Mouse (Mus musculus) v-Abl transformed pro-B cells (cell line): ENCODE results near the gene Elmod3.

Experiments
- in situ Hi-C, 2 experiments: fragments of 400-800 bp; cut with MboI; formaldehyde crosslinking; loops; one replicate each; pipeline ENCODE4 v1.15.1; 2025; ENCODE audit not compliant: unreplicated experiment in 2 of 2

The Elmod3 gene

DNA sequence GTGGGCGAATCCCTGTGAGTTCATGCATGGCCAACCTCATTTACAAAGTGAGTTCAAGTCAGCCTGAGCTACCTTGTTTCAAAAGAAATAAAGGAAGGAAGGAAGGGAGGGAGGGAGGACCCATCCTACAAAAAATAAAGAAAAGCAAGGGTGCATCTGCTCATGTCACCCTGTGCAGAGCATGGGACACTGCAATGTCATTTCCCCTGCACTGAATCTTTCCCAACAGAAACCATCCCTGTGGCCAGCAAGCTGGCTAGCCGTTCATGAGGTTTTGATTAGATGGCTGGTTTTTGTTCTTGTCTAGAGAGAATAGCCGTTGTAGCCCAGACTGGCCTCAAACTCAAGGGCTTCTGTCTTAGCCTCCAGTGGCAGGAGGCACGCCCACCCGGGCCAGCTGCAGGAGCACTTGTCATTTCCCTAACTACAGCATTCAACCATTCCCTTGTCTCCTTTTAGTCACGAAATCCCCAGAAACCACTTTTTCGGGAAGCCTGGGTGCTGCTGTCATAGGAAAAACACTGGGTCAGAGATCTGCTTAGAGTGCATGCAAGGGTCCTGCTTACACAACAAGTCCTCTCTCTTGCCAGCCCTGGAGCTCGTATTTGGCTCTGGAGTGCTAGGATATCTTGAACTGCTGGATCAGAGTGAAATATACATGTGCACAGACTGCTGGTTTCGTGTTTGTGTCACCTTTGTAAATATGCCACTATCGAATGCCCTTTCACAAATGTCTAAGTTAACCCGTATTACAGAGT lies 16.4 kb downstream of the Elmod3 start:
- in situ Hi-C loops = no loop called here

DNA sequence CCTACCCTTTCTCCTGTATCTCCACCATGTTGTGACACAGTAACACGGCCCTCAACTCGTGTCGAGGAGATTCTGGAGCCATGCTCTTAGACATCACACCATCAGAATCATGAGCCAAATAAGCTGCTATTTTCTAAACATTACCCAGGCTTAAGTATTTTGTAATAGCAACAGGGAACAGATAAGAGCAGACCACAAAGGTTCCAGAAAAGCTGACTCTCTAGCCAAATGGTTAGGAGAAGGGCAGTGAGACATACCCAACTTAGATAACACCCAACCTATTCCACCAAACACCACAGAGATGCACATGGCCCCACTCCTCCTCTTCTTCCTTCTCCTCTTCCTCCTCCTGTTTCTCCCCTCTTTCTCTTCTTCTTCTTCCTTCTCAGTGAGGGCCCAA lies 22.2 kb downstream of the Elmod3 start:
- in situ Hi-C loops = no loop called here

DNA sequence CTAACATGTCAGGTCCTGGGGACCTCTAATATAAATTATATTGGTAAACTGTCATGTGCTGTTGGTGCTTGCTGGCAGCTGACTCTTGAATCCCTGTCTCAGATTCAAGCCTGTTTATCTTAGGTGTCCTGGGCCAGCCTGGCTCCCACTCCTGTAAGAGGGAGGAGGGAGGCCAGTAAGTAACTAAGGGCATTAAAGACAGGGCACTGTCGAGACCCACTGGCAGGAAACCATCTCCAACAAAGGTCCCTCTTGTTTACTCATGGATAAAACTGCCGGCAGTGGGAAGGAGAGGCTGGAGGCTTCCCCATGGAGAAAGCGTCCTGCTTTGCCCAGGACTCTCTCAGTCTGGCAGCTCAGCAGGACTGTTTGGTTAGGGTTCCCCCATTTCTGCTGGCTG lies 26.4 kb downstream of the Elmod3 start:
- in situ Hi-C loops = loop anchor here (5.0 kb wide), 2 partner anchors 35 to 50 kb away; partner anchors contain the start of gene Sh2d6 (in 1 of the 2)

DNA sequence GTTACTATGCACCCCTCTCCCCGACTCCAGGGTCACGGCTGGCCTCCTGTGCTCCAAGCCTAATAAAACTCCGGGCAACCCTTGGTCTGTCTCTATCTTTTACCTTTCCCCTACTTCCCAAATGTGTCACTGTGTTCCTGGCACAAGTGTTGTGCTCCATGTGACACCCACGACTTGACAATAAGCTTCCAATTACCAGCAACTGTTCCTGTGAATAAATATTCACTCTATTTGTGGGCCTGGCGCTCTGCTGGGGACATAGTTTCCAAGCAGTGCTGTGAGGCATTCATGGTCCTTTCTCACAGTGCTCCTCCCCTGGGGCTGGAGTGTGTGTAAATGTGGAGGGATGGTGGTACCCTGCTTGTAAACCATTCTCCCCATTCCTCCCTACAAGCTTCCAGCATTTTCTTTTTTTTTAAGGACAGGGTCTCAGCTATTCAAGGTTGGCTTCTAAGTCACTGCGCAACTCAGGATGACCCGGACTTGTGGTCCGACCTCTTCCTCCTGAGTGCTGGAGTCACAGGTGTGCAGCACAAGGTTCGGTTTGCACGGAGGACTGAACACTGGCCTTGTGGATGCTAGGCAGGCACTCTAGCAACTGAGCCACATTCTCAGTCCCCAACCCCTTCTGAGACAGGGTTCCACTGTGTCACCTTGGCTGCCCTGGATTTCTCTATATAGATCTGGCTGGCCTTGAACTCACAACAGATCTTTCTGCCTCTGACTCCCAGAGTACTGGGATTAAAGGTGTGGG lies 27.4 kb downstream of the Elmod3 start:
- in situ Hi-C loops = loop anchor here (5.0 kb wide), 2 partner anchors 34 to 49 kb away; partner anchors contain the start of gene Sh2d6 (in 1 of the 2)

DNA sequence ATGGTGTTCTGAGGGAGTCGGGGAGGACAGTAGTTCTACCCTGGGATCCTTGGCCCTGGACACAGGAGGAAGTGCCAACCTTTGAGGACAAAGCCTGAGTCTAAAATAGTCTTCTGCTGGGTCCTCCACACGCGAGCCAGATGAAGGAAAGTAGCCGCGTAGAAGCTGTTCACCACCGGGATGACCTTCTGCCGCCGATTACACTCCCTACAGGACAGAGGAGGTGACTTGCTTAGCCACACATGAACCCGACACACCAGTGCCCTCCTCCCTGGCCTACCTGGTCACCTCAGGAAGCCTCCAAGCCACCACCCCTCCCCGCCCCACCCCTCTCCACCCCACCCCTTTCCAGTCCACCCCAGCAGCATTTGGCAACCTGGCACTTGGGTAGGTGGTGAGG lies 29.5 kb downstream of the Elmod3 start:
- in situ Hi-C loops = loop anchor here (5.0 kb wide), 1 partner anchor 141 kb away; no protein-coding TSS in a partner anchor

DNA sequence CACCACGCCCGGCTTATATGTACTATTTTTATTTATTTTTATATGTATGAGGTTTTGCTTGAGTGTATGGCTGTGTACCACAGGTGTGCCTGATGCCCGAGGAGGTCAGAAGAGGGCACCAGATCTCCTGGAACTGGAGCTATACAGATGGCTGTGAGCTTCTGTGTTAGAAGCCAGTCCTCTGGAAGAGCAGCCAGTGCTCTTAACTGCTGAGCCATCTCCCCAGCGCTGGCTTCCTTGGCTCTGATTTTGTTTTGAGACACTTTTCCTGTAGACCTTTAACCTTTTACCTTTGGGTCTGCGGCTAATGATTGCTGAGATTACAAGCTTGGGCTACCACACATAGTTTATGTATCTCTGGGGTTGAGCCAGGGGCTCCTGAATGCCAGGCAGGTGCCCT lies 30.7 kb downstream of the Elmod3 start:
- in situ Hi-C loops = loop anchor here (5.0 kb wide), 1 partner anchor 140 kb away; no protein-coding TSS in a partner anchor

DNA sequence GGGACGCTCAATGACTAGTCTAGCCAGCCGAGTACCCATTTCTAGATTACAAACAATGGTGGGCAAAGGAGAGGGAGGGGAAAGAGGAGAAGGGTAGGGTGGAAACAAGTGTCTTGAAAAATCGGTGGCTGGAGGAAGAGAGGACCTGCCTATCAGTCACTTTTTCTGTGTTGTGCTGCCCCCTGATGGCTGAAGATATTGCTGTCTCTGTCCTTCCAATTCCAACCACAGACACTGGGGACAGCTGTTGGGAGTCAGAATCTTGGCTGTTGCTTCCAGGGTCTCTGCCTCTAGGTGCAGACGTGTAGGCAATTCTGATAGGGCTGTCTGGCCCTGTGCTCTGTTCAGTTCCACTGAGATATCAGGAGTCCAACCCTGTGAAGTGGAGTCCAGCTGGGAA lies 32.2 kb downstream of the Elmod3 start:
- in situ Hi-C loops = loop anchor here (5.0 kb wide), 1 partner anchor 139 kb away; no protein-coding TSS in a partner anchor

DNA sequence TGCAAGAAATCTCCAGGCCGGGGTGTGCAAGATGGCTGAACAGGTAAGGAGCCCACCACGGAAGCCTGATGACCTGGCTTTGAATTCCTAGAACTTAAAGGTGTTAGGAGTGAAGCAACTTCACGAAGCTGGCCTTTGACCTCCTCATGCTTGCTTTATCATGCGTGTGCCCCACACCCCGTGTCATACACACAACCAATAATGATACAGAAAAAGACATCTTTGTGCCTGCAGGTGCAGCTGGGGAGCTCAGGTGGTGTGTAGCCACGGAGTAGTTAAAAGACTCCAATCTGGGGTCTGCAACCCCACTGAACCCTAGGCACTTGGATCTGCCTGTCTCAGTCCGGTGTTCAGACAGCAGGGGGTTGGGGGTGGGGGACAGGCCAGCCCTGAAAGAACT lies 32.7 kb downstream of the Elmod3 start:
- in situ Hi-C loops = loop anchor here (5.0 kb wide), 1 partner anchor 138 kb away; no protein-coding TSS in a partner anchor

DNA sequence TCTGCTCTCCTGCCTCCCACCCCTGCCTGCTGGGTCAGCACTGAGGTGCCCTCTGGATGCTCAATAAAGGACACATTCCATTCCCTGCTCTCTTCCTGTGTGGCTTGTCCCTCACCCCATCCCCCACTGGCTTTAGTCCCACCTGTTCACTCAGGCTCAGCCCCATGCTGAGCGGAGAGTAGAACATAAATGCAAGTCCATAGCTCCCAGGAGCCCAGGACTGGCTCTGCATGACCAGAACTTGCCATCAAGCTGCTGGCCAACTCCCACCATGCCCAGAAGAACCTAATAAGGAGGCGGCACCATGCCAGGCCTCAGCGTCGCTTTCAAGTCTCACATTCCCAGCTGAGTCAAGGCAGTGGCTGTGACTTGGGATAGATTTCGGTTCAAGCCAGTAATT lies 35.3 kb downstream of the Elmod3 start:
- in situ Hi-C loops = no loop called here

DNA sequence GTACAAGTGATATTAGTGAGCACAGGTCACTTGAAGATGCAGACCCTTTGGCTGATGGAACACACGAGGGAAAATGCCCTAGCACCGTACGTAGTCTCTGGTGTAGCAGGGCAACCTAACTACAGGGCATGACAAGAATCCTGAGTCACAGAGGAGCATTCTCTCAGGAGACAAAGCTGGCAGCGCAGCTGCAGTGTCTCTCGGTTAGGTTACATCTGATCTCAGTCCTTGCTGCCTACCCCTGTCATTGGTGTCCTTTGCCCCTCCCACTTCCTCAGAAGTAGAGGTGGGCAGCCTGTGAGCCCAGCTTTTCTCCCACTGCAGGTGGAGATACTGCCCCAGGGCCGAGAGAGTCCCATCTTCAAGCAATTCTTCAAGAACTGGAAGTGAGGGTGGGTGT lies 35.7 kb downstream of the Elmod3 start:
- in situ Hi-C loops = no loop called here

DNA sequence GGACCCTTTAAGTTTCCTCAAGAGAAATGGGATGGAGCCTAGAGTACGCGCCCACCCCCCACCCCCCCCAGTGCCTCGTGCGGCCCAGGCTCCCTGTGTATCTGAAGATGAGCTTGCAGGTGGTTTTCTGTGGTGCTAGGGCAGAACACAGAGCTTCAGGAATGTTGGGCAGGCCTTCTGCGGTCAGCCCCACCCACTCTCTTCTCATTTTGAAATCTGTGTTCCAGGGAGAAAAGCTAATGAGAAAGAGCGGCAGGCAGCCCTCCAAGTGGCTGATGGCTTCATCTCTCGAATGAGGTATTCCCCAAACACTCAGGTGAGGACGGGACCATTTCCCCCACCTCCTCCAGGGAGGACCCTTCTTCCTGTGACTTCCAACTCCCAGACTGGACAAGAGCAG lies 37.4 kb downstream of the Elmod3 start:
- in situ Hi-C loops = no loop called here

DNA sequence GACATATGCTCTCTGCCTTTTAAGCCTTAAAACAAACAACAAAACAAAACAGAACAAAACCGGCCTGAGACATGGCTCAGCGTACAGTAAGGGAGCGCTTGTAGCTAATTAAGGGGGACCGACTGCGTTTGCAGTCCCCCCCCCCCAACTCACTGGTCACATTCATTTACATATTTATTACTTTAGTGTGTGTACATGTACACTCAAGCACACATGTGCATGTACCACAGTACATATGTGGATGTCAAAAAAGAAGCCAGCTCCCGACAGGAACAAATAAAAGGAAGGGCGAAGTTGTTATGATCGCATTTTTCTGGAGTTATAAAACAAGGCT lies 45.2 kb downstream of the Elmod3 start:
- in situ Hi-C loops = no loop called here

DNA sequence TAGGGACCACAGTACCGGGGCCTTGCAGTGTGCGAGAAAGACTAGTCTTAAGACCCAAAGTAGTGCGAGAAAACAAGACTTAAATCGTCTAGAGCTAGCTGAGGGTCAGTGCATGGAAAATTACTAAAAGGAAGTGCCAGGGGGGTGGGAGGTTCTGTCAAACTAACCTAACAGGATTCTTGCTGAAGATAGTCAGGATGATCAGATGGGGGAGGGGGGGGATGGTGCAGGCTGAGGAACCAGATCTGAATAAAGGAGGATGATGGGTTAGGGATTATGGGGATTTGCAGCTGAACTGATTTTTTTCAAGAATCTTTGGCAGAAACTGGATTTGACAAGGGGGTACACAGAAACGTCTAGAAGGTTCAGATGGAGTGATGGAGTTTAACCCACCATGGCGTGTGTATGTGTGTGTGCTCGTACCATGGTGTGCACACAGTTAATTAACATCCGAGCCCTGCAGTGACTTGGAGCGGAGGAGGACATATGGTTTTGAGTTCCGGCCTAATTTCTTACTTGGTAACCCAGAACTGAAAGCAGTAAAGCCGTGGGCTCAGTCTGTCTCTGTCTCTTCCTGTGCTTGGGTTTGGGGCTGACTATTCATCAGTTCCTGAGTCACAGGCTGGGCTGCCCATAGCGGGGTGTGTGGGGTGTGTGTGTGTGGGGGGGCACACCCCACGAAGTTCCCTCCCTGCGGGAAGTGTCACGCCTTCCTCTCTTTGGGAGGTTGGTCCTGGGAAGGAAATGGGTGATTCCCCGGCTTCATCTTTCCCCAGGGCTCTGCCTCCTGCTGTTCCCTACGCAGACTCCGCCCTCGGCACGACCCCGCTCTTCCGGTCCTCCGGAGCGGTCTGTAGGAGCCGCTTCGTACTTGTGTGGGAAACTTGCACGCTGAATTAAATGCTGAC lies 45.8 kb downstream of the Elmod3 start:
- in situ Hi-C loops = no loop called here

DNA sequence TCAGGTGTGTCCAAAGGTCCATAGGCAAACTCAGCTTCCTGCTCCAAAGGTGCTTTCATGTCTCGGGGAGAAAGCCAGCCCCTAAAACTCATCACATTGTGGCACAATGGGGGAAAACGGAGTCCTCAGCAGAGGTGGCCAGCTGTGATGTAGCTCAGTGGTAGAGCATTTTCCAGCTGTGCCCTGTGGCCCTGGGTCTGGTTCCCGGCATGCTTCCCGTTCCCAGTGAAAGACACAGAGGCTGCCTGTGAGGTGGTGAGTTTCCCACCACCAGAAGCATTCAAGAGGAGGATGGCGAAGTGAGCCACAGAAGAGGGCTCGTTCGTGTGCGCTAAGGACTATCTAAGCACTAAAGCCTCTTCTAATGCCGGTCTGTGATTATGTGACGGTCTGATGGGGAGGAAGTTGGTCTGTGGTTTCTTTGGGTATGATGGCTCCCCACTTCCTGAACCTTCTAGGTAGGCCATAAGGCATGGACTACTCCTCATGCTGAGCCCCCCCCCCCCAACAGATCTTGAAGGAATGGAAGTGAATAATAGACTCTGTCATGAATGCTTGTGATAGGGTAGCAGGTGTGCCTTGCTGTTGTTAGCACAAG lies 47.6 kb downstream of the Elmod3 start:
- in situ Hi-C loops = no loop called here

DNA sequence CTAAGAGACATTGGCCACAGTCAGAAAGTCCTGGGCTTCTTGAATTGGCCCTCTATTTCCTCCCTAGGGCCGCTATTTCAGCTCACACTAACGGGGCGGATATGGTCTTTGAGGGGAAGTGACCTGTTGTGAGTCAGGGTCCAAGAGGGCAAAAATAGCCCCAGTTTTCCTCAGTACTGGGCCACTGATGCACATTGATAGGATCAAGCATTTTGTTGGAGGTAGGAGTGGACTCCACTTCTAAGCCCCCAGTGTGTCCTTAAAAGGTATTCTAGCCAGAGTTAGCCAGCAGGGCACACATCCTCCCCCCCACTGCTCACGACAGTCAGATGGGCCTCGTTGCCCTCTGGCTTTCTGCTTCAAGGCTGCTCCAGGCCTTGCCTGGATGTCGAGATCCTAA lies 48.2 kb downstream of the Elmod3 start:
- in situ Hi-C loops = no loop called here

DNA sequence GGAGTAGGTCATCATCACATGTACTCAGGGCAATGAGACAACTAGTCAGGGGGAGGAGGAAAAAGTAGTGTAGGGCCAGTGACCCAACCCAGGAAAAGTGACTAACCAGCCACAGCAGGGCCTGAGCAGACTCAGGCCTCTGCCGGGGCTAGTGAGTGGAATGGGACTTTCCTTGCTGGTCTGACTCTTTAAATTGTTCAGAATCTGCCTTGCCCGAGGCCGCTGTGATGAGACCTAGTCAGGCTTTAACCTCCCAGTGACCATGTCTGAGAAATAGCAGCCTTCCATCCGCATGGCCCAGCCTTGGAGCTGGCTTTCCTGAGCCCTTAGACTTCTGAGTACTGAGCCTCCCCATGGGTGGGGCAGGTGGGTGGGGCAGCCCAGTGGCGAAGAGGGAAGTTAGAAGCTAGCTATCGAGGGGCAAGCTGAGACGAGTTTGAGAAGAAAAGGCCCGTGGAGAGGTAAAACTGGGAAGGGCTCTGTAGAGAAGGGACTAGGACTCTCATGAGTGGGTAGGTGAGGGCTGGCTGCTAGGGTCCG lies 49.1 kb downstream of the Elmod3 start:
- in situ Hi-C loops = no loop called here

DNA sequence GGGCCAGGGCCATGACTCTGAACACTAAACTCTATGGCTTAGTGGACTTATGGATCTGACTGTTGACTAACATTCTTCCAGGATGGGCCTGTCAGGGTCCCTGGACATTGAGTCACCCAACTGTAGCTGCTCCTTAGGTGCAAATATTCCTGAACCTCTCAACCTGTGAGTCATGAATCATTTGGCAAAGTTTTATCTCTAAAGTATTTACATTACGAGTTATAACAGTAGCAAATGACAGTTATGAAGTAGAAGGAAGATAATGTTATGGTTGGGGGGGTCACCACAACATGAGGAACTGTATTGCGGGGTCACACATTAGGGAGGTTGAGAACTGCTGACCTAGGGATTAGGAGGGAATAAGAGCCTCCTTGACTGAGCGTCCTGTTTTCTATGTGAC lies 50.4 kb downstream of the Elmod3 start:
- in situ Hi-C loops = no loop called here

DNA sequence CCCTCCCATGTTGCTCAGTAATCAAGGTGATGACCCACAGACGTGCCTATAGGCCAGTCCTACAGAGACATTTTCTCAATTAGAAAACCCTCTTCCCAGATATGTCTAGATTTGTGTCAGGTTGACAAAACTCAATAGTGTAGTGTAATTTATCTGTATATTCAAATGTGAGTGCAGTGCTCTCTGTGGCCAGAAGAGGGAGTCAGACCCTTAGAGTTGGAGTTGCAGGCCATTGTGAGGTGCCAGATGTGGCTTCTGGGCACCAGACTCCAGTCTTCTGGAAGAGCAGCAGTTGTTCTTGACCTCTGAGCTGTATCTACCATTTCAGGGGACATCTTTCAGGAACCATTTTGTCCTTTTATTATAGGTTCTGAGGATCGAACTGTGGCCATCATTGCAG lies 51.1 kb downstream of the Elmod3 start:
- in situ Hi-C loops = no loop called here

DNA sequence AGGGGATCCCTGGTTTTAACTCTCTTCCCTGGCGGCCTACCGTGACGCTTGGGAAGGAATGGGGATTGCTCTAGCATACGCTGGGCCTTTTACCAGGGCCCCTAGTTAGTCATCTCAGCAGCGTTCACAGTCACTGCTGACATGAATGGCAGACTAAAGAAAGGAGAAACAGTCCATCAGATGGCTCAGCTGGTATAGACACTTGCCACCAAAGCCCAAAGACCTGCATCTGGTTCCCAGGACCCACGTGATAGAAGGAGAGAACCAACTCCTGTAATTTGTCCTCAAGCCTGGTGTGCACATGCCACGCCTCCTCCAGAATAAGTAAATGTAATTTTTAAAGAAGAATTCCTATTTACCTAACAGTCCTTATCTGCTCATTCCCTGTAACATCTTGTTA lies 52.8 kb downstream of the Elmod3 start:
- in situ Hi-C loops = no loop called here

DNA sequence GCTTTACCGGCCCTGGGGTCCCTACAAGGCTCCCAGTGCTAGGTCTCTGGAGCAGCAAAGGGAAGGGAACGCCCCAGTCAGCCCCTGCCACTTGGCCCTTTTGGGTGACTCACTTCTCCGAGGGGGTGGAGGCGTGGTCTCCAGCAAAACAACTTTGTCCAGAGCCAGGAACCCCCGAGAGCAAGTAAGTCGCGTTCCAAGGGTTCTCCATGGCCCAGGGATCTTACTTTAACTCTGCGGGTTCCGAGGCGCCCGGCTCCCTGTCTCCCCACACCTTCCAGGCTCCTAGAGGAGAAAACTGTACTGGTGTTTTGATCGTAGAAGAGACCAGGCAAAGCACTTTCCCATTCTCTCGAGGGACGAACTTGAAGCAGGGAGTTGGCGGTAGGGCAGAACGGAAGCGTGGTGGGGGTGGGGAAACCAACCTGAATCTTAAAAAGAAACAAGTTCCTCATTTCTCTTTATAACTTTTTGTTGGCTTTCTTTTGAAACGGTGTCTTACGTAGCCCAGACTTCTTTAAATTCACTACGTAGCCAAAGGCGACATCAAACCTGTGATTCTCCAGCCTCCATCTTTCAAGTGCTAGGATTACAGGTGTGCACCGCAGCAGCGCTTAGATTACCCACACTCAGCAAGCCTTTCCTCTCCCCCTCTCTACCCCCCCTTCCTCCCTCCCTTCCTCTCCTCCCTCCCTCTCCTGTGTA lies 53.8 kb downstream of the Elmod3 start, which contains the start of gene Capg:
Gene Capg, plus strand, starts transcription at position 109 of the 705 bp plus-strand sequence.
- in situ Hi-C loops = no loop called here
